Mouse (Mus musculus): ENCODE data around the gene Trp73.

Trp73 gene

GRCm38 (mm10) chr4:154140182-154140212 lies at the start of gene Trp73:
TSS of gene Trp73 (minus strand) at chr4:154140208.
- DNase-seq (ENCODE audit: low spot score in 2 of 2): no peak

- DNase-seq (ENCODE audit: low spot score in 2 of 2): no peak
Observed at GRCm38 (mm10) chr4:154188948-154189347, 48.9 kb upstream of the Trp73 start.

- no peak for DNase-seq (ENCODE audit: low spot score in 2 of 2)
Observed at GRCm38 (mm10) chr4:154186002-154186537, 46.1 kb upstream of the Trp73 start.

GRCm38 (mm10) chr4:154185001-154185400 lies 45.0 kb upstream of the Trp73 start:
- DNase-seq (ENCODE audit: low spot score in 2 of 2): no peak

- no peak for DNase-seq (ENCODE audit: low spot score in 2 of 2)
Observed at GRCm38 (mm10) chr4:154183566-154183965, 43.6 kb upstream of the Trp73 start.

- DNase-seq (ENCODE audit: low spot score in 2 of 2): no peak
Observed at GRCm38 (mm10) chr4:154181001-154181400, 41.0 kb upstream of the Trp73 start.

- no peak for DNase-seq (ENCODE audit: low spot score in 2 of 2)
Observed at GRCm38 (mm10) chr4:154177257-154177656, 37.2 kb upstream of the Trp73 start.

- DNase-seq (ENCODE audit: low spot score in 2 of 2): no peak
Observed at GRCm38 (mm10) chr4:154171931-154172604, 32.1 kb upstream of the Trp73 start.

- DNase-seq (ENCODE audit: low spot score in 2 of 2): no peak
Observed at GRCm38 (mm10) chr4:154171151-154171930, 31.3 kb upstream of the Trp73 start.

GRCm38 (mm10) chr4:154170506-154171150 lies 30.6 kb upstream of the Trp73 start, which contains the start of gene Megf6:
TSS of gene Megf6 (plus strand) at chr4:154170730.
- DNase-seq (ENCODE audit: low spot score in 2 of 2): no peak

- no peak for DNase-seq (ENCODE audit: low spot score in 2 of 2)
Observed at GRCm38 (mm10) chr4:154170021-154170420, 30.0 kb upstream of the Trp73 start.

GRCm38 (mm10) chr4:154167053-154167452 lies 27.0 kb upstream of the Trp73 start:
- DNase-seq (ENCODE audit: low spot score in 2 of 2): peak; percentile 66 to 85

GRCm38 (mm10) chr4:154163296-154163695 lies 23.3 kb upstream of the Trp73 start:
- DNase-seq (ENCODE audit: low spot score in 2 of 2): peak; percentile 79 to 94

- peak; percentile 98 to 99 for DNase-seq (ENCODE audit: low spot score in 2 of 2)
Observed at GRCm38 (mm10) chr4:154160538-154161390, 20.8 kb upstream of the Trp73 start, which contains the start of gene Tprgl. TSS of gene Tprgl (minus strand) at chr4:154160666.

GRCm38 (mm10) chr4:154159961-154160537 lies 20.0 kb upstream of the Trp73 start:
- DNase-seq (ENCODE audit: low spot score in 2 of 2): no peak

GRCm38 (mm10) chr4:154159002-154159401 lies 19.0 kb upstream of the Trp73 start:
- DNase-seq (ENCODE audit: low spot score in 2 of 2): peak; percentile 91 to 97

GRCm38 (mm10) chr4:154157970-154158662 lies 18.1 kb upstream of the Trp73 start:
- DNase-seq (ENCODE audit: low spot score in 2 of 2): no peak

GRCm38 (mm10) chr4:154156050-154156449 lies 16.0 kb upstream of the Trp73 start:
- DNase-seq (ENCODE audit: low spot score in 2 of 2): no peak

GRCm38 (mm10) chr4:154154104-154154503 lies 14.1 kb upstream of the Trp73 start:
- DNase-seq (ENCODE audit: low spot score in 2 of 2): no peak

GRCm38 (mm10) chr4:154146342-154146741 lies 6.3 kb upstream of the Trp73 start:
- DNase-seq (ENCODE audit: low spot score in 2 of 2): no peak

- DNase-seq (ENCODE audit: low spot score in 2 of 2): no peak
Observed at GRCm38 (mm10) chr4:154144712-154145111, 4.7 kb upstream of the Trp73 start.

All from spleen, postnatal 4 days (tissue).